Mouse (Mus musculus): ENCODE measurements around the gene Gp1bb. TPM values are rescaled to one million over a fixed set of nuclear protein-coding genes. Genes with fewer than 3 reads are reported as not detected.

Gene Gp1bb
- polyA plus RNA-seq, 1 experiment from 2014 or later: 3.5 TPM

DNA sequence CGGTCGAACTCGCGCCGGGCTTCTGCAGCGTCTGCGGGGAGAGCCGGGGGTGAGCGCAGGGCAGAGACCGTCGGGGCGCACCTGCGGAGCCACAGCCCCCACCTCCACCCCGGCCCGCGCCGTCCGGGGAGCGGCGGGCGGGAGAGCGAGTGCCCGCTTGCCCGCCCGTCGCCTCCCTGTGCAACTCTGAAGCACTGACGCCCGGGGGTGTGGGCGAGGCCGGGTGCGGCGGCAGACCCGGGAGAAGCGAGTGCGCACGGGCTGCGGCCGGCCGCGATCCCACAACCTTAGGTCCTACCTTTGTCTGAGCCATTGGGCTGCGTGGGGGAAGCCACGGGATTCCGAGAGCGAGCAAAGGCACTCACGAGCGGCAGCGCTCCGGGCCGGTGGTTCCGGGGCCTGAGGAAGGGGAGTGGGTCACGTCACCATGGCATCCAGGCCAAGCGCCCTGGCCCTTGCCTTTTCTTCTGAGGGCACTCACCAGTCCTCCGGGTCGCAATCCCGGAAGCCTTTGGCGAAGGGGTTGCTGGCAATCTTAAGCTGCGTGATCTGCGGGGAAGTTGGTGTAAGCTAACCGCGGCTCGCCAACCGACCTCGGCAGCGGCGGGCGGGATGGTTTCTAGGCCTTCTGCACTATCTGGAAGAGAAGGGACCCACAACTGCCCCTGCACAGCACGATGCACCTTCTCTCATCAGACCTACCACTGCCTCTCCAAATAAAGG is 39.6 kb downstream of the Gp1bb start:
- Histone ChIP-seq H3K4me1 (peaks cover 57% of the 10 kb centered on the region), H3K27ac (replicated peaks) (peak overlapping the region; percentile 67), H3K4me3 (peak overlapping the region; percentile 50), H3K27me3 (replicated peaks; ENCODE audit: low read depth, poor library complexity, severe bottlenecking) (peaks cover 98% of the 10 kb centered on the region), H3K9me3 (no peaks in the 10 kb centered on the region), H3K36me3 (replicated peaks) (no peaks in the 10 kb centered on the region)
- peak; percentile 59 for DNase-seq (ENCODE audit: low spot score)
- under 1% methylated on average over 67 of the region's 67 CpGs for WGBS

DNA sequence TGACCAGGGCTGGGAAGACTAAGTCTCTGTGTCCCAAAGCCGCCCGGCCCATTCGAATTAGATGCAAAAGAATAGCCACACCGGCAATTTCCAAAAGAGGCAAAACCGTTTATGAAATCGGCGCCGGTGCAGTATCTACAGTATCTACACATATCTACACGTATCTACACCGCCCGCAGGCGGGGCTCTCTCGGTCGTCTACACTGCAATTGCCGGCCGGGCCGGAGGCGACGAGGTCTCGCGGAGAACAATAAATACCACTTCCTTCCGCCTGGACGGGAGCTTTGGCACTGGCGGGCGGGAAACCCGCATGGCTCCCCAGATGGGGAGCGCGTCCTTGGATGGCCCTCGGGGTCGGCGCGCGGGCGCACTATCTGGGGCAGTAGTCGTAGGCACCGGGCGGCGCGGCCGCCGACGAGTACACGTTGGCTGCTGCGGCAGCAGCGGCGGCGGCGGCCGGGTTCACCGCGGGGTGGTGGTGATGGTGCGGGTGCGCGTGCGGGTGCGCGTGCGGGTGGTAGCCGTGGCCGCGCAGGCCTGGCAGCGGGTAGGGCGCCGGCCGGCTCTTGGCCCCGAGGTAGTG is 40.5 kb downstream of the Gp1bb start:
- Histone ChIP-seq H3K4me1 (peaks cover 54% of the 10 kb centered on the region), H3K36me3 (replicated peaks) (no peaks in the 10 kb centered on the region), H3K9me3 (no peaks in the 10 kb centered on the region), H3K27ac (replicated peaks) (peak overlapping the region; percentile 67), H3K4me3 (peak overlapping the region; percentile 50), H3K27me3 (replicated peaks; ENCODE audit: low read depth, poor library complexity, severe bottlenecking) (peaks cover 96% of the 10 kb centered on the region)
- under 1% methylated on average over 66 of the region's 66 CpGs for WGBS
- peak; percentile 60 for DNase-seq (ENCODE audit: low spot score)

DNA sequence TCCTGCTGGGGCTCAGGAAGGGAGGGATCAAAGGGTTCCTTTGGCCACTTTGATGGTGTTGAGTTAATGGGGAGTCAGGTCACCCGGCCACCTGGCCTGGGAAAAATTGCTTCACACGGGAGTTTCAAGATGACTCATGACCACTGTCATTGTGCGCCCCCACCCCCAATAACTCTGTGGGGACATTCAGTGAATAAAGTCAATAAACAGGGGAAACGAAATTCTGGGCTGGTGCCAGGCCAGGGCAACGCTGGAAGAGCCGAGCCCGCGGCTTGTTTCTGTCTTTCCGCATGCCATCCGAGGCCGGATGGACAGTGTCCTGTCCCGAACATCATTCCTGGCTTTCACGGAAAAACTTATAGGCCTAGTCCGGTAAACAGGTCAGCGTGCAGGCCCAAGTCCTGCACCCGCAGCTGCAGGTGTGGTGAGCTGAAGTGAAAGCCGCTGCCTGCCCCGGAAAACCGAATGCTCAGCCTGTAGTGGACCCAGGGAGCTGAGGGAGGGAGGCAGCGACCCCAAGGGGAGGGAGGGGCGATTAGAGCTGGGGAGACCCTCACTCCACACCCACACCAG is 41.1 kb downstream of the Gp1bb start:
- peak; percentile 51 for DNase-seq (ENCODE audit: low spot score)
- peak overlapping the region; percentile 50 for H3K4me3 ChIP-seq
- H3K27me3 ChIP-seq (replicated peaks; ENCODE audit: low read depth, poor library complexity, severe bottlenecking): peaks cover 92% of the 10 kb centered on the region
- H3K36me3 ChIP-seq (replicated peaks): no peaks in the 10 kb centered on the region
- H3K9me3 ChIP-seq: no peaks in the 10 kb centered on the region
- 3% methylated on average over 21 of the region's 21 CpGs for WGBS
- 0 out of 2 replicates have a peak overlapping the region, but pooled peaks have one; percentile 3 for H3K27ac ChIP-seq (replicated peaks)
- H3K4me1 ChIP-seq: peaks cover 49% of the 10 kb centered on the region

DNA sequence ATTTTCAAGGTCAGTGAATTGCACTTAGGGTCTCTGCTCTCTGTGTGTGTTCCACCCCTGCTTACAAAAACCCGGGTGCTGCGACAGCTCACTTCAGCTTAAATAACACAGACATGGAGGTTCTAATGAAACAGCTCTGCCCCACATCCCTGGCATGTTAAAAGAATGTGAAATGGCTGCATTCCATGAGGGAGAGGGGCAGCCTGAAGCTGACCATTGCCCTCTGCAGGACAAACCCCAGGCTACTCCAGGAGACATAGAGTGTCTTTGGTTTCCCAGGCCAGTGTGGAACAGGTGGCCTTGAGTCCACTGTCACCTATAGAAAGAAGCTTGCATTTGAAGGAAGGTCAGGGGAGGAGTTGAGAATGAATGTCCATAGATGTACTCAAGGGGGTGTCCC is 41.8 kb downstream of the Gp1bb start:
- 6% methylated on average over 2 of the region's 2 CpGs for WGBS
- H3K9me3 ChIP-seq: no peaks in the 10 kb centered on the region
- H3K27ac ChIP-seq (replicated peaks): no peak overlapping the region
- H3K27me3 ChIP-seq (replicated peaks; ENCODE audit: low read depth, poor library complexity, severe bottlenecking): peaks cover 84% of the 10 kb centered on the region
- H3K36me3 ChIP-seq (replicated peaks): no peaks in the 10 kb centered on the region
- H3K4me1 ChIP-seq: peaks cover 42% of the 10 kb centered on the region
- H3K4me3 ChIP-seq: no peak overlapping the region
- peak; percentile 35 for DNase-seq (ENCODE audit: low spot score)

DNA sequence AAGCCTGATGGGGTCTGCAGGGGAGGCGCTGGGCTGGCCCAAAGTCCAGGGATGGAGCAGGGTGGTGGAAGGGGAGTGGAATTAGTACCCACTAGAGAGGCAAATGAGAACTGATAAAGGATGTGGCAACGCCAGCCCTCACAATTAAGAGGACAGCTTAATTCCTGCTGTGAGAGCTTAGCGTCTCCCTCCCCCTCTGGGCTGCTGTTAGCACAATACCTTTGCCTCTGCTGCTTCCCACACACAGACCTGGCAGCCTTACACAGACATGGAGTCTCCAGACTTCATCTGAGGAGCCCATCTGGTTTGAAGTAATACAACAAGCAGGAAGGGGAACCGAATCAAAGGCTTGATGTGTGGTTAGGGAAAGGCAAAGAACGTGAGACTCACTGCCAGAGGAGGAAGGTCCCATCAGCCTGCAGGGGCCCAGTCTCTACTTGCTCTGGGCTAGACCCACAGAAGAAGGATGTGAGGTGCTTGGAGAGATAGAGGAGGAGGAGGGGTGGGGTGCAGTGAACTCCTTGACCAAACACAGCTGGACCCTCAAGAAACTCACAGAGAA is 44.5 kb downstream of the Gp1bb start:
- WGBS: 13% methylated on average over 5 of the region's 5 CpGs
- H3K4me3 ChIP-seq: no peak overlapping the region
- H3K9me3 ChIP-seq: no peaks in the 10 kb centered on the region
- no peak overlapping the region; the same call in 1 of the 2 replicates for H3K27ac ChIP-seq (replicated peaks)
- H3K36me3 ChIP-seq (replicated peaks): no peaks in the 10 kb centered on the region
- DNase-seq (ENCODE audit: low spot score): no peak
- H3K27me3 ChIP-seq (replicated peaks; ENCODE audit: low read depth, poor library complexity, severe bottlenecking): peaks cover 64% of the 10 kb centered on the region
- peaks cover 32% of the 10 kb centered on the region for H3K4me1 ChIP-seq

DNA sequence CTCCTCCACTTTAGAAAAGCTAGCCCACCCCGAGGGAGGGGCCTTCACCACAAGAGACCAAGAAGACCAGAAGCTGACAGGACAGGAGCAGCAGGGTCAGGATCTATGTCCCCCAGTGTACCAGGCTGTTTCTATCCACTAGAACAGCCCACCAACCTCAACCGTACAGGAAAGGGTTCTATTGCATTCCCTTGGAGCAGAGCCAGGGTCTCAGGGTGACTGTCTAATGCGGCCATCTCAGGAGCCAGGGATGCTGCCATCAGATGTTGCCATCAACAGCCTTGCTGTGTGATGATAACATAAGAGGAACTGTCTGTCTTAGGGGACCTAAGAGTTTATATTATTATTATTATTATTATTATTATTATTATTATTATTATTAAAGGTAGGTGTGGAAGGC is 45.1 kb downstream of the Gp1bb start:
- Histone ChIP-seq H3K4me1 (peaks cover 26% of the 10 kb centered on the region), H3K4me3 (no peak overlapping the region), H3K9me3 (no peaks in the 10 kb centered on the region; the same call in 1 of the 2 replicates), H3K27me3 (replicated peaks; ENCODE audit: low read depth, poor library complexity, severe bottlenecking) (peaks cover 57% of the 10 kb centered on the region), H3K27ac (replicated peaks) (0 out of 2 replicates have a peak overlapping the region, but pooled peaks have one; percentile 32), H3K36me3 (replicated peaks) (no peaks in the 10 kb centered on the region)
- DNase-seq (ENCODE audit: low spot score): no peak
- WGBS: 42% methylated on average over 3 of the region's 3 CpGs

DNA sequence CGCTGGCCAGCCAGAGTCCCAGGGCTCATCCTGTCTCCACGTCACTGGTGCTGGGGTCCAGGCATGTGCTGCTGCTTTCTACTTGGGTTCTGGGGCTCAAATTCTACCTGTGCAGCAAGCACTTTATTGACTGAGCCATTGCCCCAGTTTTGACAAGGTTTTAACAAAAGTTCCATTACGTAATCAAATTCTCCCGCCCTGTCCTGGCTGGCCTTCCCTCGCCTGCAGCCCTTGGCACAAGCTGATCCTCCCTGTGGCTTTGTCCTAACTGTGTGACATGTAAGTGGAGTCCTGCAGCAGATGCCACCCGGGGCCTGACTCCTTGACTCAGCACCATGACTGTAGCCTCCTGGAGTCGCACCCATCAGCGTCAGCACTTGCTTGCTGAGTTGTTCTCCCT is 48.0 kb downstream of the Gp1bb start:
- DNase-seq (ENCODE audit: low spot score): peak; percentile 7
- no peaks in the 10 kb centered on the region; the same call in 1 of the 2 replicates for H3K9me3 ChIP-seq
- H3K4me3 ChIP-seq: no peak overlapping the region
- H3K36me3 ChIP-seq (replicated peaks): no peaks in the 10 kb centered on the region
- 71% methylated on average over 8 of the region's 8 CpGs for WGBS
- H3K4me1 ChIP-seq: peaks cover 13% of the 10 kb centered on the region
- H3K27ac ChIP-seq (replicated peaks): no peak overlapping the region
- peaks cover 29% of the 10 kb centered on the region for H3K27me3 ChIP-seq (replicated peaks; ENCODE audit: low read depth, poor library complexity, severe bottlenecking)

Other genes with a start within 250 kb of the Gp1bb start
- gene Txnrd2, start 196.0 kb downstream of the Gp1bb start, polyA plus RNA-seq (2016; fragmentation: Nextera tagmentation; extraction: Ambion mirVana): 27.9 and 32.3 TPM in 2 replicates
- gene Comt, start 195.6 kb downstream of the Gp1bb start, polyA plus RNA-seq (2016; fragmentation: Nextera tagmentation; extraction: Ambion mirVana): 56.2 and 58.4 TPM in 2 replicates
- 17.9 and 19.1 TPM in 2 replicates for gene Gnb1l, start 123.7 kb downstream of the Gp1bb start, polyA plus RNA-seq (2016; fragmentation: Nextera tagmentation; extraction: Ambion mirVana)
- gene Rtl10, start 123.5 kb downstream of the Gp1bb start, polyA plus RNA-seq (2016; fragmentation: Nextera tagmentation; extraction: Ambion mirVana): 3.8 and 4.1 TPM in 2 replicates
- 8.1 and 9.5 TPM in 2 replicates for gene Tbx1, start 31.7 kb downstream of the Gp1bb start, polyA plus RNA-seq (2016; fragmentation: Nextera tagmentation; extraction: Ambion mirVana)
- gene Gm49601, start 4.0 kb upstream of the Gp1bb start, polyA plus RNA-seq (2016; fragmentation: Nextera tagmentation; extraction: Ambion mirVana): 3.2 and 3.6 TPM in 2 replicates
- 30.2 and 32.2 TPM in 2 replicates for gene Sept5, start 7.6 kb upstream of the Gp1bb start, polyA plus RNA-seq (2016; fragmentation: Nextera tagmentation; extraction: Ambion mirVana)
- gene Cldn5, start 154.4 kb upstream of the Gp1bb start, polyA plus RNA-seq (2016; fragmentation: Nextera tagmentation; extraction: Ambion mirVana): 20.0 and 22.0 TPM in 2 replicates
- 103 and 107 TPM in 2 replicates for gene Ufd1, start 189.4 kb upstream of the Gp1bb start, polyA plus RNA-seq (2016; fragmentation: Nextera tagmentation; extraction: Ambion mirVana)
- gene Cdc45, start 189.6 kb upstream of the Gp1bb start, polyA plus RNA-seq (2016; fragmentation: Nextera tagmentation; extraction: Ambion mirVana): 73.8 and 77.3 TPM in 2 replicates
- gene 2510002D24Rik, start 214.2 kb upstream of the Gp1bb start, polyA plus RNA-seq (2016; fragmentation: Nextera tagmentation; extraction: Ambion mirVana): 32.6 and 34.9 TPM in 2 replicates
- not detected in 2 replicates for gene Gm28539, start 214.2 kb upstream of the Gp1bb start, polyA plus RNA-seq (2016; fragmentation: Nextera tagmentation; extraction: Ambion mirVana)